Mouse (Mus musculus): ENCODE results near the gene Phb2.
A peak's percentile ranks its signal among the peaks of the same experiment; 100 is the strongest.

GRCm38 (mm10) chr6:124662477-124663423 is 49.4 kb upstream of the Phb2 start, which contains the start of gene Lpcat3:
- TF ChIP-seq POLR2A (IDR thresholded peaks at IDR 0.05; ENCODE audit: low read depth, low read length) (no peak), CTCF (conservative IDR thresholded peaks at IDR 0.05; ENCODE audit: insufficient read depth, insufficient read length, low read depth, low read length) (peak; percentile 60)

Measured in kidney, adult 2 months (tissue).